Mouse (Mus musculus) lung, adult 2 months (tissue): ENCODE measurements around the gene Trim44.

Experiments used
- CTCF ChIP-seq: fragments of 200-500 bp; IDR thresholded peaks from 2 replicates; pipeline ENCODE4 v1.5.1; 2011; ENCODE audit warnings: mild to moderate bottlenecking, low read length, control low read depth; ENCODE audit not compliant: insufficient read depth
- POLR2A ChIP-seq: fragments of 200-500 bp; IDR thresholded peaks from 2 replicates; pipeline ENCODE4 v1.6.1; 2011; ENCODE audit warnings: low read depth, mild to moderate bottlenecking, control low read depth, low read length, borderline replicate concordance; ENCODE audit errors: extremely low read depth

- no peak for TF ChIP-seq POLR2A
- no peak for TF ChIP-seq CTCF
Observed at GRCm38 (mm10) chr2:102409741-102410140, 2.1 kb upstream of the Trim44 start.
